Mouse (Mus musculus) lung, adult 2 months (tissue): ENCODE measurements at regions not wholly inside any gene's neighbourhood (a gene's known extent, or its start where the extent isn't known, plus 50 kb on each side); places are given as distances from the start of the nearest gene placed in this dataset.

Experiments
- CTCF ChIP-seq: fragments of 200-500 bp; IDR thresholded peaks from 2 replicates; pipeline ENCODE4 v1.5.1; 2011; ENCODE audit warnings: mild to moderate bottlenecking, low read length, control low read depth; ENCODE audit not compliant: insufficient read depth
- POLR2A ChIP-seq: fragments of 200-500 bp; IDR thresholded peaks from 2 replicates; pipeline ENCODE4 v1.6.1; 2011; ENCODE audit warnings: low read depth, mild to moderate bottlenecking, control low read depth, low read length, borderline replicate concordance; ENCODE audit errors: extremely low read depth

DNA sequence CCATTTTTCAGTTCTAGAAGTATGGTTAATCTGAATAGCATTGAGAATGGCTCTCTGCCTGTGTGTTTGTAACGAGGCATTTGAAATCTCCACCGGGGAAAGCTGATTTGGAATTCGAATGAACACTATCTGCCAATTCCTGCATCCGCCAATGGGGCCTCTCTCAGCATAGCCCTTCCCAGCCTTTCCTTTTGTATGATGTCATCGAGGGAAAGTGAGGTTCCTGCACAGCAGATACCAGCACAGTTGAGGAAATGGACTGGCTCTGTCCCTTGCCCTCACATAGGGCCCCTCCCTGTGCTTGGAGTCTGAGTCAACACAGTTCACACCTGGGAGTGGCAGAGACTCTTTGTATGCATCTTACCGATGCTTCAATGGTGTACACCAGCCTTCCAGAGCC, 253.0 kb downstream of the Bcor start:
- TF ChIP-seq CTCF: no peak
- TF ChIP-seq POLR2A: no peak
